Mouse (Mus musculus) stomach, embryonic 14.5 days (tissue): ENCODE measurements around the gene Klf16. TPM values are rescaled to one million over a fixed set of nuclear protein-coding genes. Genes with fewer than 3 reads are reported as not detected.
"Not testable (repeated sequence)": the region's sequence is repeated elsewhere in the genome, so short reads cannot be mapped to it uniquely, and the experiment has no call there.

ENCODE experiments used
- ATAC-seq: fragments of 200-750 bp; cut with Nextera tagmentation; 2 replicates; pipeline ENCODE4 v1.8.0; 2017; ENCODE audit warnings: low read depth, moderate TSS enrichment; ENCODE audit not compliant: insufficient number of reproducible peaks, insufficient read depth, low FRiP score
- H3K27ac ChIP-seq: fragments of 300-500 bp; sonication (generic); 2 replicates; pipeline ENCODE4 v1.5.1; 2014; ENCODE audit warnings: mild to moderate bottlenecking, low read length, moderate library complexity, mixed read lengths
- H3K27me3 ChIP-seq: fragments of 300-500 bp; sonication (generic); 2 replicates; pipeline ENCODE4 v1.6.1; 2014; ENCODE audit warnings: low read length, control low read depth, mixed read lengths; ENCODE audit not compliant: control insufficient read depth, insufficient read depth
- H3K36me3 ChIP-seq: fragments of 300-500 bp; sonication (generic); 2 replicates; pipeline ENCODE4 v1.6.1; 2014; ENCODE audit warnings: mild to moderate bottlenecking, control low read depth, low read length, moderate library complexity, mixed read lengths; ENCODE audit not compliant: control insufficient read depth, insufficient read depth
- H3K4me1 ChIP-seq: fragments of 300-500 bp; sonication (generic); 2 replicates; pipeline ENCODE4 v1.6.1; 2014; ENCODE audit warnings: low read length, control low read depth, mixed read lengths; ENCODE audit not compliant: control insufficient read depth, insufficient read depth
- H3K4me2 ChIP-seq: fragments of 300-500 bp; sonication (generic); replicated peaks from 2 replicates; pipeline ENCODE4 v1.6.1; 2014; ENCODE audit warnings: low read depth, low read length, control low read depth
- H3K4me3 ChIP-seq: fragments of 300-500 bp; sonication (generic); 2 replicates; pipeline ENCODE4 v1.5.1; 2014; ENCODE audit warnings: low read depth, low read length, control low read depth
- H3K9ac ChIP-seq: fragments of 300-500 bp; sonication (generic); replicated peaks from 2 replicates; pipeline ENCODE4 v1.6.1; 2014; ENCODE audit warnings: low read depth, mild to moderate bottlenecking, control low read depth, low read length, moderate library complexity, mixed read lengths
- H3K9me3 ChIP-seq: fragments of 300-500 bp; sonication (generic); 2 replicates; pipeline ENCODE4 v1.6.1; 2016; ENCODE audit warnings: low read depth, low read length, control low read depth; ENCODE audit not compliant: control insufficient read depth
- WGBS: fragments of 180-500 bp; shearing (Covaris S2); extraction: QIAGEN DNeasy Blood & Tissue Kit; methylation state at CpG from one replicate; pipeline ENCODE4 v1.1.7; 2014; 5-methylcytosine and 5-hydroxymethylcytosine counted together
- polyA plus RNA-seq: library from polyadenylated mRNA; unstranded; fragments of >200 nt; fragmentation: Nextera tagmentation; extraction: Ambion mirVana; gene quantifications from 2 replicates; pipeline ENCODE4 v1.2.1, GENCODE M21; 2014

Klf16 gene
- polyA plus RNA-seq, 1 experiment from 2014 or later, result 8.1 TPM

- Histone ChIP-seq H3K9ac (no peak overlapping the region), H3K4me3 (no peak overlapping the region), H3K36me3 (peaks cover 62% of the 10 kb centered on the region), H3K9me3 (no peaks in the 10 kb centered on the region), H3K4me2 (no peak overlapping the region), H3K27me3 (no peaks in the 10 kb centered on the region), H3K27ac (no peak overlapping the region), H3K4me1 (no peaks in the 10 kb centered on the region)
- no peak for ATAC-seq
- WGBS, result 87% methylated on average over 10 of the region's 10 CpGs
Measured at GRCm38 (mm10) chr10:80609269-80609924, 32.3 kb upstream of the Klf16 start.

GRCm38 (mm10) chr10:80608435-80608834 lies 31.3 kb upstream of the Klf16 start:
- Histone ChIP-seq H3K9ac (no peak overlapping the region), H3K4me3 (no peak overlapping the region), H3K4me1 (peaks cover 7% of the 10 kb centered on the region), H3K9me3 (no peaks in the 10 kb centered on the region), H3K27me3 (no peaks in the 10 kb centered on the region), H3K4me2 (no peak overlapping the region), H3K27ac (no peak overlapping the region), H3K36me3 (peaks cover 53% of the 10 kb centered on the region)
- no peak for ATAC-seq
- 91% methylated on average over 3 of the region's 3 CpGs for WGBS

- no peak for ATAC-seq
- Histone ChIP-seq H3K27ac (no peak overlapping the region), H3K9me3 (no peaks in the 10 kb centered on the region), H3K4me1 (peaks cover 11% of the 10 kb centered on the region), H3K4me2 (no peak overlapping the region), H3K36me3 (peaks cover 42% of the 10 kb centered on the region), H3K27me3 (no peaks in the 10 kb centered on the region), H3K4me3 (no peak overlapping the region), H3K9ac (no peak overlapping the region)
- WGBS, result 97% methylated on average over 34 of the region's 34 CpGs
Measured at GRCm38 (mm10) chr10:80606737-80607350, 29.7 kb upstream of the Klf16 start.

GRCm38 (mm10) chr10:80606306-80606705 lies 29.2 kb upstream of the Klf16 start:
- peaks cover 42% of the 10 kb centered on the region for H3K36me3 ChIP-seq

GRCm38 (mm10) chr10:80605721-80606120 lies 28.6 kb upstream of the Klf16 start, which contains the start of gene Gm49322:
Gm49322 (plus strand) TSS chr10:80606021.
- not testable (repeated sequence) for H3K9ac ChIP-seq, H3K4me3 ChIP-seq, H3K27me3 ChIP-seq, H3K4me2 ChIP-seq, H3K27ac ChIP-seq, H3K9me3 ChIP-seq, ATAC-seq
- Histone ChIP-seq H3K36me3 (peaks cover 42% of the 10 kb centered on the region), H3K4me1 (peaks cover 11% of the 10 kb centered on the region)
- 85% methylated on average over 4 of the region's 4 CpGs for WGBS

More at GRCm38 (mm10) chr10:80606306-80606705, 29.2 kb upstream of the Klf16 start:
- WGBS, result 87% methylated on average over 23 of the region's 23 CpGs
- peaks cover 11% of the 10 kb centered on the region for H3K4me1 ChIP-seq
- no peaks in the 10 kb centered on the region for H3K27me3 ChIP-seq
- no peaks in the 10 kb centered on the region for H3K9me3 ChIP-seq
- no peak overlapping the region for H3K4me2 ChIP-seq
- no peak overlapping the region for H3K27ac ChIP-seq
- no peak overlapping the region for H3K9ac ChIP-seq
- ATAC-seq, result no peak
- no peak overlapping the region for H3K4me3 ChIP-seq

DNA sequence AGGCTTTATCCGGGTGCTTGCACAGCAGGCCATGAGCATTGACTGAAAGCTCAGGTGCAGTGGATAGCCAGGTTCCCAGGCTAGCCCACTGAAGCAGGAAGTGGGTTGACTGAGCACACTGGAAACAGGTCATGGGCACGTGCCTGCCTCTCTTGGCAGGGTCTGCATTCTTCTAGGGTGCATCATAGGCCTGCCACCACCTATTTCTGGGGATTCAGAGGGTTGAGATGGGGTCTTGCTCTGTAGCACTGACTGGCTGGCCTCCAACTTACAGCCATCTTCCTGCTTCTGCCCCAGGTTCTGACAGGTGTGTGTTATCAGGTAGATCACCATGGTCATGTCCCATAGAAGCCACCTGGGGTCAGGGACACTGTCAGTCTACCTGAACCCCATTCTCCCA lies 27.9 kb upstream of the Klf16 start:
- H3K27me3 ChIP-seq, result no peaks in the 10 kb centered on the region
- no peak overlapping the region for H3K4me2 ChIP-seq
- no peak overlapping the region for H3K4me3 ChIP-seq
- no peak overlapping the region for H3K9ac ChIP-seq
- no peak overlapping the region for H3K27ac ChIP-seq
- 88% methylated on average over 2 of the region's 2 CpGs for WGBS
- peaks cover 11% of the 10 kb centered on the region for H3K4me1 ChIP-seq
- ATAC-seq, result no peak
- peaks cover 35% of the 10 kb centered on the region for H3K36me3 ChIP-seq
- no peaks in the 10 kb centered on the region for H3K9me3 ChIP-seq

- H3K36me3 ChIP-seq, result peaks cover 32% of the 10 kb centered on the region
- H3K9me3 ChIP-seq, result no peaks in the 10 kb centered on the region
- H3K4me2 ChIP-seq, result peak overlapping the region; percentile 96
- 75% methylated on average over 7 of the region's 7 CpGs for WGBS
- ATAC-seq, result no peak
- H3K27me3 ChIP-seq, result no peaks in the 10 kb centered on the region
- H3K9ac ChIP-seq, result no peak overlapping the region
- peak overlapping the region; percentile 68 for H3K4me3 ChIP-seq
- peaks cover 11% of the 10 kb centered on the region for H3K4me1 ChIP-seq
- no peak overlapping the region for H3K27ac ChIP-seq
Measured at GRCm38 (mm10) chr10:80604001-80604509, 26.9 kb upstream of the Klf16 start.

- peak overlapping the region; percentile 57 for H3K9ac ChIP-seq
- peaks cover 25% of the 10 kb centered on the region for H3K36me3 ChIP-seq
- H3K4me2 ChIP-seq, result peak overlapping the region; percentile 96
- no peaks in the 10 kb centered on the region for H3K27me3 ChIP-seq
- no peaks in the 10 kb centered on the region for H3K9me3 ChIP-seq
- H3K4me1 ChIP-seq, result peaks cover 11% of the 10 kb centered on the region
- 31% methylated on average over 7 of the region's 7 CpGs for WGBS
- H3K27ac ChIP-seq, result peak overlapping the region; percentile 77
- ATAC-seq, result no peak
- peak overlapping the region; percentile 68 for H3K4me3 ChIP-seq
Measured at GRCm38 (mm10) chr10:80603364-80603763, 26.2 kb upstream of the Klf16 start.
